Mouse (Mus musculus): Measurements from ENCODE around the gene Zfp457. TPM values are rescaled to one million over a fixed set of nuclear protein-coding genes. Genes with fewer than 3 reads are reported as not detected.
A peak's percentile ranks its signal among the peaks of the same experiment; 100 is the strongest.
"Not testable (repeated sequence)": the region's sequence is repeated elsewhere in the genome, so short reads cannot be mapped to it uniquely, and the experiment has no call there.

The Zfp457 gene
- 0.19 and 0.58 TPM in 2 replicates for polyA plus RNA-seq (2014; fragmentation: Nextera tagmentation; extraction: Ambion mirVana)

DNA sequence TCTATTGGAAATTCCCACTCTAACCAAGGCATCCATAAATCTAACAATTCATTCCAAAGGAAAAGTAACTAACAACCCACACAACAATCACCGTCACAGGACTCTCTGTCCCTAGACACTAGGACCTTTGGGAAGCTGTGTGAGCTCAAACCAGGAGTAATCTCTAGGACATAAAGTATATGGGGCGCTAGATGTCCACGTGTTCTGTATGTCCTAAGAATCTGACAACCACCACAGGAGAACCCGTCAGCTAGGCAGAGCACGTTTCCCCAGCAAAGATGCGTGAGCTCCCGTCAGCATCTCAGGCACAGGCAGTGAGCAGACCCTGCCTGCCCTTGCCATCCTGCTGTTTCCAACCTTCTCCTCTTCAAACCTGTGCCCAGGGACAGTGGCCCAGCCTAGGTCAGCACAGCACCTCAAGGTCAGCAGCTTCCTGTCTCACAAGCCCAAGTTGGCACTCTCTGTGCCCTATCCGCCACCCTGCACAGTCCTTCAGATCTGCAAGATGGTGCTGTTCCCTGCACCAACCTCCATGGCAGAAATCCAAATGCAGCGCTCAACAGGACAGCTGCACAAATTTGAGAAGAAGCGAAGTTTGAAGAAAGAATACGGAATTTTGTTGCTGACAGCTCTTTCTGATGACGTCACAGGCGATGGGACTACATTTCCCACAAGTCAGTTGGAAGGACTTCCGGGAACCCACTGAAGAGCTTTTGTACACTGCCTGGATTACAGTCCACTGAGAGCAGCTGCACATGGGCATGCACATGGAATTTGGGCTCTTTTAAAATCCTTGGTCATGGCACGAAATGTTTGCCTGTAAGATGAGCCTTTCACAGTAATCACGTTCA is at the start of gene Zfp457:
Zfp457 (minus strand) TSS at position 664 of the 851 bp plus-strand sequence.
- Histone ChIP-seq H3K4me1 (ENCODE audit: control insufficient read depth, insufficient read depth, low read length) (no peaks in the 10 kb centered on the region), H3K27me3 (ENCODE audit: control insufficient read depth, insufficient read depth, low read length) (no peaks in the 10 kb centered on the region), H3K9ac (ENCODE audit: low read length) (peak within 1 kb of the TSS; percentile 72), H3K4me3 (ENCODE audit: low read depth, low read length) (peak within 1 kb of the TSS; percentile 76), H3K27ac (ENCODE audit: low read depth, low read length) (no peak within 1 kb of the TSS), H3K9me3 (ENCODE audit: control insufficient read depth, low read length) (no peaks in the 10 kb centered on the region), H3K36me3 (ENCODE audit: control insufficient read depth, insufficient read depth, low read length) (no peaks in the 10 kb centered on the region), H3K4me2 (ENCODE audit: low read depth) (peak within 1 kb of the TSS; percentile 77)
- peak; percentile 86 for DNase-seq (ENCODE audit: low spot score)
- ATAC-seq (ENCODE audit: insufficient read depth, low FRiP score, low TSS enrichment) = peak; percentile 99
- 11% methylated on average over 16 of the region's 16 CpGs for WGBS

- DNase-seq (ENCODE audit: low spot score) (no peak), ATAC-seq (ENCODE audit: insufficient read depth, low FRiP score, low TSS enrichment) (no peak)
- H3K36me3 ChIP-seq (ENCODE audit: control insufficient read depth, insufficient read depth, low read length) = no peaks in the 10 kb centered on the region
- no peaks in the 10 kb centered on the region for H3K9me3 ChIP-seq (ENCODE audit: control insufficient read depth, low read length)
- no peak overlapping the region for H3K9ac ChIP-seq (ENCODE audit: low read length)
- no peak overlapping the region for H3K4me2 ChIP-seq (ENCODE audit: low read depth)
- H3K27ac ChIP-seq (ENCODE audit: low read depth, low read length) = no peak overlapping the region
- H3K4me3 ChIP-seq (ENCODE audit: low read depth, low read length) = no peak overlapping the region
- no peaks in the 10 kb centered on the region for H3K27me3 ChIP-seq (ENCODE audit: control insufficient read depth, insufficient read depth, low read length)
- H3K4me1 ChIP-seq (ENCODE audit: control insufficient read depth, insufficient read depth, low read length) = no peaks in the 10 kb centered on the region
Measured at GRCm38 (mm10) chr13:67351854-67352253, 45.6 kb upstream of the Zfp457 start.

- Histone ChIP-seq H3K27ac (ENCODE audit: low read depth, low read length) (no peak overlapping the region), H3K4me3 (ENCODE audit: low read depth, low read length) (no peak overlapping the region), H3K4me1 (ENCODE audit: control insufficient read depth, insufficient read depth, low read length) (no peaks in the 10 kb centered on the region), H3K27me3 (ENCODE audit: control insufficient read depth, insufficient read depth, low read length) (no peaks in the 10 kb centered on the region), H3K4me2 (ENCODE audit: low read depth) (no peak overlapping the region), H3K9me3 (ENCODE audit: control insufficient read depth, low read length) (no peaks in the 10 kb centered on the region), H3K36me3 (ENCODE audit: control insufficient read depth, insufficient read depth, low read length) (no peaks in the 10 kb centered on the region), H3K9ac (ENCODE audit: low read length) (no peak overlapping the region)
- DNase-seq (ENCODE audit: low spot score) (no peak), ATAC-seq (ENCODE audit: insufficient read depth, low FRiP score, low TSS enrichment) (no peak)
- WGBS = 92% methylated on average over 2 of the region's 2 CpGs
Measured at GRCm38 (mm10) chr13:67343422-67343821, 37.1 kb upstream of the Zfp457 start.

DNA sequence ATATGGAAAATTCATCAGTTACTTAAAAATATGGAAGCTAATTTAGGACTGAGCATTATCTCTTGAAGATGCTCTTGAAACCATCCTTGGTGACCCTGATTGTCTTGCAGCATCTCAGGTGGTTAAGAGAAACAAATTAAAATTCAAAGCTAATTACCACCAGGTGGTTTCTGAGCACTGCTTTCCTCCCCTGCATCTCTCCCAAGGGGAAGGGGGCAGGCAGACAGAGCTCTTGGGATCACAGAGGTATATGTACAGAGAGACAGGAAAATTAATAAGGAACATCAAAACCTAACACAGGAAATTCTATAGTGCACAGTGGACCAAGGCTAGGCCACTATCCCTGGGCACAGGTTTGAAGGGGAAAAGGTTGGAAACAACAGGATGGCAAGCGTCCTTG is 26.6 kb upstream of the Zfp457 start:
- no peak overlapping the region for H3K27ac ChIP-seq (ENCODE audit: low read depth, low read length)
- DNase-seq (ENCODE audit: low spot score) (no peak), ATAC-seq (ENCODE audit: insufficient read depth, low FRiP score, low TSS enrichment) (peak; percentile 33; the same call in 1 of the 2 replicates)
- H3K9ac ChIP-seq (ENCODE audit: low read length) = peak overlapping the region; percentile 52
- H3K27me3 ChIP-seq (ENCODE audit: control insufficient read depth, insufficient read depth, low read length) = no peaks in the 10 kb centered on the region
- peak overlapping the region; percentile 47 for H3K4me3 ChIP-seq (ENCODE audit: low read depth, low read length)
- no peaks in the 10 kb centered on the region for H3K4me1 ChIP-seq (ENCODE audit: control insufficient read depth, insufficient read depth, low read length)
- H3K4me2 ChIP-seq (ENCODE audit: low read depth) = peak overlapping the region; percentile 57
- WGBS = 82% methylated on average over 1 of the region's 1 CpGs
- H3K9me3 ChIP-seq (ENCODE audit: control insufficient read depth, low read length) = no peaks in the 10 kb centered on the region
- no peaks in the 10 kb centered on the region for H3K36me3 ChIP-seq (ENCODE audit: control insufficient read depth, insufficient read depth, low read length)

DNA sequence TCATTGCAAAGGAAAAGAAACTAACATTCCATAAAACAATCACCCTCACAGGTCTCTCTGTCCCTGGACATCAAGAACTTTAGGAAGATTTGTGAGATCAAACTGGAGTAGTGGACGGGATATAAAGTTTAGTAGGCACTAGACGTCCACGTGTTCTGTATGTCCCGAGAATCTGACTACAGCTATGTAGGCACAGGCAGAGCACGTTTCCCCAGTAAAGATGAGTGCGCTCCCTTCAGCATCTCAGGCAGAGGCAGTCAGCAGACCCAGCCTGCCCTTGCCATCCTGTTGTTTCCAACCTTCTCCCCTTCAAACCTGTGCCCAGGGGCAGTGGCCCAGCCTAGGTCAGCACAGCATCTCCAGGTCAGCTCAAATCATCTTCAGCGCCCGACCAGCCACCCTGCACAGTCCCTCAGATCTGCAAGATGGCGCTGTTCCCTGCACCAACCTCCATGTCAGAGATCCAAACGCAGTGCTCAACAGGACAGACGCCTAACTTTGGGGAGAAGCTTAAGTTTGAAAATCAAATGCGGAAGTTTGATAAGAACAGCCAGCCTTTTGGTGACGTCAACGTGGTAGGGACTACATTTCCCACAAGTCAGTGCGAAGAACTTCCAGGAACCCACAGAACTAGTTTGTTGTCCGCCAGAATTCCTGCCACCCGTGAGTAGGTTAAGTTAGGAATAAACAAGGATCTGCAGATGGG is 25.9 kb upstream of the Zfp457 start, which contains the start of gene Zfp595:
Zfp595 (minus strand) TSS at position 552 of the 706 bp plus-strand sequence.
- no peaks in the 10 kb centered on the region for H3K27me3 ChIP-seq (ENCODE audit: control insufficient read depth, insufficient read depth, low read length)
- peak within 1 kb of the TSS; percentile 52 for H3K9ac ChIP-seq (ENCODE audit: low read length)
- H3K4me2 ChIP-seq (ENCODE audit: low read depth) = peak within 1 kb of the TSS; percentile 57
- WGBS = 19% methylated on average over 17 of the region's 17 CpGs
- H3K4me1 ChIP-seq (ENCODE audit: control insufficient read depth, insufficient read depth, low read length) = no peaks in the 10 kb centered on the region
- peak within 1 kb of the TSS; percentile 47 for H3K4me3 ChIP-seq (ENCODE audit: low read depth, low read length)
- H3K9me3 ChIP-seq (ENCODE audit: control insufficient read depth, low read length) = no peaks in the 10 kb centered on the region
- DNase-seq (ENCODE audit: low spot score) = peak; percentile 78
- peak; percentile 86 for ATAC-seq (ENCODE audit: insufficient read depth, low FRiP score, low TSS enrichment)
- no peak within 1 kb of the TSS for H3K27ac ChIP-seq (ENCODE audit: low read depth, low read length)
- no peaks in the 10 kb centered on the region for H3K36me3 ChIP-seq (ENCODE audit: control insufficient read depth, insufficient read depth, low read length)

DNA sequence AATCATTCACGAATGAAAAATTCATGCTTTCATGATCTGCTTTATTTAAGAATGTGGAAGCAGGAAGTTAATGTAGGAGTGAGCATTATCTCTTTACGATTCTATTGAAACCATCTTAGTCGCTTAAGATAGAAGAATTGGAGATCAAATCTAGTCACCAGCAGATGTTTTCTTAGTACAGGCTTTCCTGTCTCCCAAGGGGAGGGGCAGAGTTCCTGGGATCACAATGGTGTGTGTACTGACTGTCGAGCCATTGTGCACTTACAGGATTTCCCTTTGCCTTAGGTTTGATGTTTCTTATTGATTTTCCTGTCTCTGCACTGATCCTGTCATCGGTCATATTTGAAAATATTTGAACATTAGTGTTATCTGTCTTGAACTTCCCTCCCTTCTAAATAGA is 433 bp upstream of the Zfp457 start:
- Histone ChIP-seq H3K4me1 (ENCODE audit: control insufficient read depth, insufficient read depth, low read length) (no peaks in the 10 kb centered on the region), H3K36me3 (ENCODE audit: control insufficient read depth, insufficient read depth, low read length) (no peaks in the 10 kb centered on the region), H3K27ac (ENCODE audit: low read depth, low read length) (no peak overlapping the region), H3K4me3 (ENCODE audit: low read depth, low read length) (peak overlapping the region; percentile 76), H3K4me2 (ENCODE audit: low read depth) (peak overlapping the region; percentile 77), H3K9ac (ENCODE audit: low read length) (no peak overlapping the region), H3K27me3 (ENCODE audit: control insufficient read depth, insufficient read depth, low read length) (no peaks in the 10 kb centered on the region), H3K9me3 (ENCODE audit: control insufficient read depth, low read length) (no peaks in the 10 kb centered on the region)
- ATAC-seq (ENCODE audit: insufficient read depth, low FRiP score, low TSS enrichment) (peak; percentile 62), DNase-seq (ENCODE audit: low spot score) (no peak)
- 33% methylated on average over 5 of the region's 5 CpGs for WGBS

DNA sequence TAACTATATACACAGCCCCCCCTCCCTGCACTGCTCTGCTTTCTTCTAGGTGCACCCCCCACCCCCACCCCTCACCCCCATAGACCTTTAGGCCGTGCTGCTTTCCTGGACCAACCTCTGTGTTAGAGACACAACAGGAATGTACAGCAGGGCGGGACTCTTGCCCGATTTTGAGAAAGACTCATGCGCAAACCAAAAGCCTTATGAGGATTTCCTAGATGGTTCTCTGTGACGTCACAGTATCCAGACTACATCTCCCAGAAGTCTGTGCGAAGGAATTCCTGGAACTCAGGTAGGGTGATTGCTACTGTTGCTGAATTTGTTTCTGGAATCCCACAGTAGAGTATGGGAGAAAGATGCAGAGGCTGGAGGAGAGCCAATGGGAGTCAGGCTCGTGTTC is 28.0 kb downstream of the Zfp457 start, which contains the start of gene Zfp458:
Zfp458 (minus strand) TSS at position 153 of the 400 bp plus-strand sequence.
- 52% methylated on average over 7 of the region's 7 CpGs for WGBS

DNA sequence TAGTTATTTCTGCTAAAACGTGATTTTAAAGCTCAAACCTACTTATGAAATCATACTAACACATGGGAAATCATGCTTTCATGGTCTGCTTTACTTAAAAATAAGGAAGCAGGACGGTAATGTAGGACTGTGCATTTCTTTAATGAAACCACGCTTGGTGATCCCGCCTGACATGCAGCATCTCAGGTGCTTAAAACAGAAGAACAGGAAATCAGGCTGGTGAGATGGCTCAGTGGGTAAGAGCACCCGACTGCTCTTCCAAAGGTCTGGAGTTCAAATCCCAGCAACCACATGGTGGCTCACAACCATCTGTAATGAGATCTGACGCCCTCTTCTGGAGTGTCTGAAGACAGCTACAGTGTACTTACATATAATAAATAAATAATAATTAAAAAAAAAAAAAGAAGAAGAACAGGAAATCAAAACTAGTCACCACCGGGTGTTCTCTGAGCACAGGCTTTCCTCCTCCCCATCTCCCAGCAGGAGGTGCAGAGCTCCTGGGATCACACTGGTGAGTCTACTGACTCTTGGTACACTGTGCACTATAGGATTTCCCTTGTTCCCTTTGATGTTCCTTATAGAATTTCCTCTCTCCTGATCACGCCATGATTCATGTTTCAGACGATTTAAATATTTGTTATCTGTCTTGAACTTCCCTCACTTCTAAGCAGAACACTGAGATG is 36.8 kb downstream of the Zfp457 start:
- not testable (repeated sequence) for H3K4me1 ChIP-seq (ENCODE audit: control insufficient read depth, insufficient read depth, low read length); H3K9me3 ChIP-seq (ENCODE audit: control insufficient read depth, low read length); H3K27ac ChIP-seq (ENCODE audit: low read depth, low read length); H3K27me3 ChIP-seq (ENCODE audit: control insufficient read depth, insufficient read depth, low read length); DNase-seq (ENCODE audit: low spot score); H3K36me3 ChIP-seq (ENCODE audit: control insufficient read depth, insufficient read depth, low read length)
- Histone ChIP-seq H3K4me3 (ENCODE audit: low read depth, low read length) (peak overlapping the region; percentile 65), H3K4me2 (ENCODE audit: low read depth) (peak overlapping the region; percentile 61), H3K9ac (ENCODE audit: low read length) (peak overlapping the region; percentile 73; the same call in 1 of the 2 replicates)
- peak; percentile 71 for ATAC-seq (ENCODE audit: insufficient read depth, low FRiP score, low TSS enrichment)
- WGBS = 63% methylated on average over 8 of the region's 9 CpGs

More for the DNA sequence above, 28.0 kb downstream of the Zfp457 start, which contains the start of gene Zfp458:
- DNase-seq (ENCODE audit: low spot score) (no peak), ATAC-seq (ENCODE audit: insufficient read depth, low FRiP score, low TSS enrichment) (no peak)
- Histone ChIP-seq H3K36me3 (ENCODE audit: control insufficient read depth, insufficient read depth, low read length) (no peaks in the 10 kb centered on the region), H3K27me3 (ENCODE audit: control insufficient read depth, insufficient read depth, low read length) (no peaks in the 10 kb centered on the region), H3K9me3 (ENCODE audit: control insufficient read depth, low read length) (no peaks in the 10 kb centered on the region), H3K4me1 (ENCODE audit: control insufficient read depth, insufficient read depth, low read length) (no peaks in the 10 kb centered on the region), H3K4me3 (ENCODE audit: low read depth, low read length) (no peak within 1 kb of the TSS), H3K27ac (ENCODE audit: low read depth, low read length) (no peak within 1 kb of the TSS), H3K4me2 (ENCODE audit: low read depth) (no peak within 1 kb of the TSS), H3K9ac (ENCODE audit: low read length) (no peak within 1 kb of the TSS)

Measured in neural tube, embryonic 11.5 days (tissue).